Mouse (Mus musculus): ENCODE measurements around the gene Stx16. TPM values are rescaled to one million over a fixed set of nuclear protein-coding genes. Genes with fewer than 3 reads are reported as not detected.
A peak's percentile ranks its signal among the peaks of the same experiment; 100 is the strongest.

Gene Stx16
- total and polyA plus RNA-seq, 2 experiments from 2014 or later: 6.9 to 19.8 TPM

GRCm38 (mm10) chr2:174050339-174050685 is 25.8 kb upstream of the Stx16 start:
- no peak for ATAC-seq (ENCODE audit: insufficient read depth, low read depth)
- no peak for DNase-seq (ENCODE audit: low spot score)
- Histone ChIP-seq H3K36me3 (replicated peaks; ENCODE audit: control insufficient read depth, insufficient read depth, low read length) (no peaks in the 10 kb centered on the region), H3K9ac (replicated peaks; ENCODE audit: low read depth, low read length) (no peak overlapping the region), H3K4me1 (ENCODE audit: control insufficient read depth, insufficient read depth) (no peaks in the 10 kb centered on the region), H3K9me3 (replicated peaks; ENCODE audit: control insufficient read depth, low read length) (peaks cover 6% of the 10 kb centered on the region; the same call in 1 of the 2 replicates), H3K4me3 (ENCODE audit: low read depth, low read length) (no peak overlapping the region), H3K27me3 (ENCODE audit: control insufficient read depth, insufficient read depth, low read length) (0 out of 2 replicates have a peak, but pooled peaks cover 4% of the 10 kb centered on the region), H3K27ac (ENCODE audit: low read depth) (no peak overlapping the region), H3K4me2 (ENCODE audit: low read depth, low read length) (no peak overlapping the region)
- TF ChIP-seq CTCF (IDR thresholded peaks at IDR 0.05; ENCODE audit: low read depth): no peak
- no peak for TF ChIP-seq EP300 (IDR thresholded peaks at IDR 0.05; ENCODE audit: low read depth)
- WGBS: 10% methylated on average over 3 of the region's 3 CpGs

GRCm38 (mm10) chr2:174051081-174051481 is 25.0 kb upstream of the Stx16 start:
- WGBS: 7% methylated on average over 10 of the region's 10 CpGs
- Histone ChIP-seq H3K4me1 (ENCODE audit: control insufficient read depth, insufficient read depth) (no peaks in the 10 kb centered on the region), H3K27me3 (ENCODE audit: control insufficient read depth, insufficient read depth, low read length) (0 out of 2 replicates have a peak, but pooled peaks cover 4% of the 10 kb centered on the region), H3K9me3 (replicated peaks; ENCODE audit: control insufficient read depth, low read length) (peaks cover 6% of the 10 kb centered on the region; the same call in 1 of the 2 replicates), H3K4me2 (ENCODE audit: low read depth, low read length) (no peak overlapping the region), H3K9ac (replicated peaks; ENCODE audit: low read depth, low read length) (no peak overlapping the region), H3K36me3 (replicated peaks; ENCODE audit: control insufficient read depth, insufficient read depth, low read length) (no peaks in the 10 kb centered on the region), H3K4me3 (ENCODE audit: low read depth, low read length) (no peak overlapping the region), H3K27ac (ENCODE audit: low read depth) (no peak overlapping the region)
- ATAC-seq (ENCODE audit: insufficient read depth, low read depth) (no peak), DNase-seq (ENCODE audit: low spot score) (no peak)
- TF ChIP-seq EP300 (IDR thresholded peaks at IDR 0.05; ENCODE audit: low read depth) (no peak), CTCF (IDR thresholded peaks at IDR 0.05; ENCODE audit: low read depth) (no peak)

- 87% methylated on average over 3 of the region's 3 CpGs for WGBS
- no peak for TF ChIP-seq CTCF (IDR thresholded peaks at IDR 0.05; ENCODE audit: low read depth)
- TF ChIP-seq EP300 (IDR thresholded peaks at IDR 0.05; ENCODE audit: low read depth): no peak
Observed at GRCm38 (mm10) chr2:174054496-174054895, 21.6 kb upstream of the Stx16 start.

GRCm38 (mm10) chr2:174057730-174058129 is 18.4 kb upstream of the Stx16 start:
- ATAC-seq (ENCODE audit: insufficient read depth, low read depth) (no peak), DNase-seq (ENCODE audit: low spot score) (no peak)
- Histone ChIP-seq H3K4me3 (ENCODE audit: low read depth, low read length) (no peak overlapping the region), H3K9me3 (replicated peaks; ENCODE audit: control insufficient read depth, low read length) (no peaks in the 10 kb centered on the region), H3K27me3 (ENCODE audit: control insufficient read depth, insufficient read depth, low read length) (no peaks in the 10 kb centered on the region), H3K9ac (replicated peaks; ENCODE audit: low read depth, low read length) (no peak overlapping the region), H3K36me3 (replicated peaks; ENCODE audit: control insufficient read depth, insufficient read depth, low read length) (no peaks in the 10 kb centered on the region), H3K27ac (ENCODE audit: low read depth) (no peak overlapping the region), H3K4me1 (ENCODE audit: control insufficient read depth, insufficient read depth) (no peaks in the 10 kb centered on the region), H3K4me2 (ENCODE audit: low read depth, low read length) (no peak overlapping the region)
- TF ChIP-seq CTCF (IDR thresholded peaks at IDR 0.05; ENCODE audit: low read depth): no peak
- no peak for TF ChIP-seq EP300 (IDR thresholded peaks at IDR 0.05; ENCODE audit: low read depth)
- 66% methylated on average over 3 of the region's 3 CpGs for WGBS

More at GRCm38 (mm10) chr2:174054496-174054895, 21.6 kb upstream of the Stx16 start:
- no peak overlapping the region for H3K4me2 ChIP-seq (ENCODE audit: low read depth, low read length)
- H3K36me3 ChIP-seq (replicated peaks; ENCODE audit: control insufficient read depth, insufficient read depth, low read length): no peaks in the 10 kb centered on the region
- no peaks in the 10 kb centered on the region for H3K9me3 ChIP-seq (replicated peaks; ENCODE audit: control insufficient read depth, low read length)
- H3K4me3 ChIP-seq (ENCODE audit: low read depth, low read length): no peak overlapping the region
- DNase-seq (ENCODE audit: low spot score): no peak
- no peaks in the 10 kb centered on the region for H3K4me1 ChIP-seq (ENCODE audit: control insufficient read depth, insufficient read depth)
- no peak overlapping the region for H3K27ac ChIP-seq (ENCODE audit: low read depth)
- 0 out of 2 replicates have a peak, but pooled peaks cover 4% of the 10 kb centered on the region for H3K27me3 ChIP-seq (ENCODE audit: control insufficient read depth, insufficient read depth, low read length)
- no peak overlapping the region for H3K9ac ChIP-seq (replicated peaks; ENCODE audit: low read depth, low read length)
- no peak for ATAC-seq (ENCODE audit: insufficient read depth, low read depth)

GRCm38 (mm10) chr2:174058316-174058939 is 17.7 kb upstream of the Stx16 start:
- peak; percentile 55 for ATAC-seq (ENCODE audit: insufficient read depth, low read depth)
- no peaks in the 10 kb centered on the region for H3K27me3 ChIP-seq (ENCODE audit: control insufficient read depth, insufficient read depth, low read length)
- H3K27ac ChIP-seq (ENCODE audit: low read depth): no peak overlapping the region
- H3K4me2 ChIP-seq (ENCODE audit: low read depth, low read length): no peak overlapping the region
- peak; percentile 41 for DNase-seq (ENCODE audit: low spot score)
- H3K9me3 ChIP-seq (replicated peaks; ENCODE audit: control insufficient read depth, low read length): no peaks in the 10 kb centered on the region
- H3K4me3 ChIP-seq (ENCODE audit: low read depth, low read length): no peak overlapping the region
- no peak for TF ChIP-seq EP300 (IDR thresholded peaks at IDR 0.05; ENCODE audit: low read depth)
- TF ChIP-seq CTCF (IDR thresholded peaks at IDR 0.05; ENCODE audit: low read depth): no peak
- H3K9ac ChIP-seq (replicated peaks; ENCODE audit: low read depth, low read length): no peak overlapping the region
- H3K36me3 ChIP-seq (replicated peaks; ENCODE audit: control insufficient read depth, insufficient read depth, low read length): no peaks in the 10 kb centered on the region
- 60% methylated on average over 8 of the region's 8 CpGs for WGBS
- no peaks in the 10 kb centered on the region; the same call in 1 of the 2 replicates for H3K4me1 ChIP-seq (ENCODE audit: control insufficient read depth, insufficient read depth)

All from heart, postnatal 0 days (tissue).